Mouse (Mus musculus): Measurements from ENCODE around the gene Wdr83os. TPM values are rescaled to one million over a fixed set of nuclear protein-coding genes. Genes with fewer than 3 reads are reported as not detected.
"Not testable (repeated sequence)": the region's sequence is repeated elsewhere in the genome, so short reads cannot be mapped to it uniquely, and the experiment has no call there.

The Wdr83os gene
- polyA plus RNA-seq, 1 experiment from 2014 or later: 123 TPM

- Histone ChIP-seq H3K4me2 (replicated peaks) (peak overlapping the region; percentile 58), H3K4me1 (0 out of 2 replicates have a peak, but pooled peaks cover 2% of the 10 kb centered on the region), H3K9me3 (replicated peaks) (no peaks in the 10 kb centered on the region), H3K27me3 (no peaks in the 10 kb centered on the region), H3K36me3 (no peaks in the 10 kb centered on the region), H3K4me3 (replicated peaks) (peak overlapping the region; percentile 57), H3K27ac (replicated peaks) (peak overlapping the region; percentile 71), H3K9ac (peak overlapping the region; percentile 53)
- ATAC-seq (ENCODE audit: insufficient number of reproducible peaks, low FRiP score, low TSS enrichment, low read depth): peak; percentile 89
- 6% methylated on average over 37 of the region's 37 CpGs for WGBS
Measured at GRCm38 (mm10) chr8:85119052-85119981, 38.8 kb downstream of the Wdr83os start.

GRCm38 (mm10) chr8:85120251-85120650, 39.7 kb downstream of the Wdr83os start:
- H3K27me3 ChIP-seq; ATAC-seq (ENCODE audit: insufficient number of reproducible peaks, low FRiP score, low TSS enrichment, low read depth); H3K9me3 ChIP-seq (replicated peaks); H3K27ac ChIP-seq (replicated peaks); H3K4me1 ChIP-seq; H3K4me2 ChIP-seq (replicated peaks); H3K4me3 ChIP-seq (replicated peaks); H3K9ac ChIP-seq; H3K36me3 ChIP-seq: not testable (repeated sequence)
- WGBS: 74% methylated on average over 5 of the region's 5 CpGs

GRCm38 (mm10) chr8:85122995-85123394, 42.5 kb downstream of the Wdr83os start, which contains the start of gene Zfp791:
Zfp791 (minus strand) TSS chr8:85123095.
- no peak for ATAC-seq (ENCODE audit: insufficient number of reproducible peaks, low FRiP score, low TSS enrichment, low read depth)
- WGBS: 75% methylated on average over 3 of the region's 3 CpGs
- no peak within 1 kb of the TSS for H3K4me2 ChIP-seq (replicated peaks)
- no peaks in the 10 kb centered on the region for H3K27me3 ChIP-seq
- H3K4me3 ChIP-seq (replicated peaks): no peak within 1 kb of the TSS
- H3K27ac ChIP-seq (replicated peaks): no peak within 1 kb of the TSS
- no peaks in the 10 kb centered on the region for H3K9me3 ChIP-seq (replicated peaks)
- 0 out of 2 replicates have a peak, but pooled peaks cover 2% of the 10 kb centered on the region for H3K4me1 ChIP-seq
- H3K9ac ChIP-seq: no peak within 1 kb of the TSS
- H3K36me3 ChIP-seq: no peaks in the 10 kb centered on the region

- 0 out of 2 replicates have a peak, but pooled peaks cover 2% of the 10 kb centered on the region for H3K4me1 ChIP-seq
Measured at GRCm38 (mm10) chr8:85123691-85124090, 43.2 kb downstream of the Wdr83os start.

More at GRCm38 (mm10) chr8:85123691-85124090, 43.2 kb downstream of the Wdr83os start:
- H3K9ac ChIP-seq: no peak overlapping the region
- no peak overlapping the region for H3K27ac ChIP-seq (replicated peaks)
- H3K36me3 ChIP-seq: no peaks in the 10 kb centered on the region
- H3K4me3 ChIP-seq (replicated peaks): no peak overlapping the region
- no peak for ATAC-seq (ENCODE audit: insufficient number of reproducible peaks, low FRiP score, low TSS enrichment, low read depth)
- 84% methylated on average over 8 of the region's 8 CpGs for WGBS
- H3K9me3 ChIP-seq (replicated peaks): no peaks in the 10 kb centered on the region
- H3K4me2 ChIP-seq (replicated peaks): no peak overlapping the region
- H3K27me3 ChIP-seq: no peaks in the 10 kb centered on the region

Small RNAs within 50 kb of the gene (microRNA-seq; reads per million reads assigned to microRNA genes)
- gene Gm23388 (ENCODE audit: borderline number of aligned reads) (6.2 reads per million, percentile 24 among the genes with 10 or more reads in this experiment), gene Mir7070 (ENCODE audit: borderline number of aligned reads) (not detected)

Other genes with a start within 250 kb of the Wdr83os start
- gene Gadd45gip1, start 249.2 kb upstream of the Wdr83os start, polyA plus RNA-seq (2015; fragmentation: Nextera tagmentation; extraction: Ambion mirVana): 46.5 TPM in 2 replicates
- gene Rad23a, start 240.1 kb upstream of the Wdr83os start, polyA plus RNA-seq (2015; fragmentation: Nextera tagmentation; extraction: Ambion mirVana): 104 and 110 TPM in 2 replicates
- gene Calr, start 233.8 kb upstream of the Wdr83os start, polyA plus RNA-seq (2015; fragmentation: Nextera tagmentation; extraction: Ambion mirVana): 975 and 998 TPM in 2 replicates
- gene Farsa, start 223.8 kb upstream of the Wdr83os start, polyA plus RNA-seq (2015; fragmentation: Nextera tagmentation; extraction: Ambion mirVana): 94.5 and 99.8 TPM in 2 replicates
- 68.0 and 72.9 TPM in 2 replicates for gene Syce2, start 208.6 kb upstream of the Wdr83os start, polyA plus RNA-seq (2015; fragmentation: Nextera tagmentation; extraction: Ambion mirVana)
- gene Gcdh, start 186.8 kb upstream of the Wdr83os start, polyA plus RNA-seq (2015; fragmentation: Nextera tagmentation; extraction: Ambion mirVana): 29.4 and 32.2 TPM in 2 replicates
- gene Klf1, start 178.8 kb upstream of the Wdr83os start, polyA plus RNA-seq (2015; fragmentation: Nextera tagmentation; extraction: Ambion mirVana): 1.3 and 1.6 TPM in 2 replicates
- gene Dnase2a, start 172.2 kb upstream of the Wdr83os start, polyA plus RNA-seq (2015; fragmentation: Nextera tagmentation; extraction: Ambion mirVana): 20.0 and 22.4 TPM in 2 replicates
- gene Mast1, start 143.4 kb upstream of the Wdr83os start, polyA plus RNA-seq (2015; fragmentation: Nextera tagmentation; extraction: Ambion mirVana): 1.9 and 2.2 TPM in 2 replicates
- 0.27 TPM in 1 of 2 replicates, not detected in the other for gene Rtbdn, start 133.7 kb upstream of the Wdr83os start, polyA plus RNA-seq (2015; fragmentation: Nextera tagmentation; extraction: Ambion mirVana)
- gene Gm49661, start 111.3 kb upstream of the Wdr83os start, polyA plus RNA-seq (2015; fragmentation: Nextera tagmentation; extraction: Ambion mirVana): not detected in 2 replicates
- gene Prdx2, start 111.2 kb upstream of the Wdr83os start, polyA plus RNA-seq (2015; fragmentation: Nextera tagmentation; extraction: Ambion mirVana): 705 and 717 TPM in 2 replicates
- 94.9 and 99.1 TPM in 2 replicates for gene Rnaseh2a, start 111.0 kb upstream of the Wdr83os start, polyA plus RNA-seq (2015; fragmentation: Nextera tagmentation; extraction: Ambion mirVana)
- gene Junb, start 102.0 kb upstream of the Wdr83os start, polyA plus RNA-seq (2015; fragmentation: Nextera tagmentation; extraction: Ambion mirVana): 38.0 and 40.5 TPM in 2 replicates
- gene Hook2, start 90.1 kb upstream of the Wdr83os start, polyA plus RNA-seq (2015; fragmentation: Nextera tagmentation; extraction: Ambion mirVana): 27.2 and 30.6 TPM in 2 replicates
- gene Best2, start 66.2 kb upstream of the Wdr83os start, polyA plus RNA-seq (2015; fragmentation: Nextera tagmentation; extraction: Ambion mirVana): 0.93 and 2.0 TPM in 2 replicates
- 117 and 119 TPM in 2 replicates for gene Asna1, start 55.5 kb upstream of the Wdr83os start, polyA plus RNA-seq (2015; fragmentation: Nextera tagmentation; extraction: Ambion mirVana)
- 114 and 117 TPM in 2 replicates for gene Trir, start 53.9 kb upstream of the Wdr83os start, polyA plus RNA-seq (2015; fragmentation: Nextera tagmentation; extraction: Ambion mirVana)
- 31.4 and 32.9 TPM in 2 replicates for gene Tnpo2, start 43.8 kb upstream of the Wdr83os start, polyA plus RNA-seq (2015; fragmentation: Nextera tagmentation; extraction: Ambion mirVana)
- gene Fbxw9, start 20.7 kb upstream of the Wdr83os start, polyA plus RNA-seq (2015; fragmentation: Nextera tagmentation; extraction: Ambion mirVana): 32.6 and 37.4 TPM in 2 replicates
- 0.65 and 0.88 TPM in 2 replicates for gene Gm5741, start 12.8 kb upstream of the Wdr83os start, polyA plus RNA-seq (2015; fragmentation: Nextera tagmentation; extraction: Ambion mirVana)
- 53.0 and 57.9 TPM in 2 replicates for gene Dhps, start 9.0 kb upstream of the Wdr83os start, polyA plus RNA-seq (2015; fragmentation: Nextera tagmentation; extraction: Ambion mirVana)
- gene Wdr83, start 566 bp downstream of the Wdr83os start, polyA plus RNA-seq (2015; fragmentation: Nextera tagmentation; extraction: Ambion mirVana): 42.0 and 43.7 TPM in 2 replicates
- gene Man2b1, start 2.5 kb downstream of the Wdr83os start, polyA plus RNA-seq (2015; fragmentation: Nextera tagmentation; extraction: Ambion mirVana): 35.7 and 39.5 TPM in 2 replicates
- 3.2 TPM in 2 replicates for gene Zfp791, start 42.4 kb downstream of the Wdr83os start, polyA plus RNA-seq (2015; fragmentation: Nextera tagmentation; extraction: Ambion mirVana)
- gene Cks1brt, start 71.2 kb downstream of the Wdr83os start, polyA plus RNA-seq (2015; fragmentation: Nextera tagmentation; extraction: Ambion mirVana): not detected in 2 replicates
- gene Olfr371, start 145.2 kb downstream of the Wdr83os start, polyA plus RNA-seq (2015; fragmentation: Nextera tagmentation; extraction: Ambion mirVana): not detected in 2 replicates
- 85.7 and 89.4 TPM in 2 replicates for gene Orc6, start 218.9 kb downstream of the Wdr83os start, polyA plus RNA-seq (2015; fragmentation: Nextera tagmentation; extraction: Ambion mirVana)
- 120 and 128 TPM in 2 replicates for gene Vps35, start 219.1 kb downstream of the Wdr83os start, polyA plus RNA-seq (2015; fragmentation: Nextera tagmentation; extraction: Ambion mirVana)

Measured in embryonic facial prominence, embryonic 15.5 days (tissue).